Mouse (Mus musculus) spleen, adult 10 weeks (tissue): ENCODE measurements around the gene Olfr1048. TPM values are rescaled to one million over a fixed set of nuclear protein-coding genes. Genes with fewer than 3 reads are reported as not detected.

Source experiments
- polyA plus RNA-seq: library from polyadenylated mRNA; stranded (reverse); fragments of 350-450 nt; fragmentation: Illumina TruSeq; extraction: RNeasy Lipid Tissue Mini Kit (QIAGEN cat#74804); gene quantifications from one replicate; pipeline ENCODE4 v1.2.3, GENCODE M21; 2015; ENCODE audit warnings: low replicate concordance; ENCODE audit not compliant: insufficient read depth

The Olfr1048 gene
- not detected for polyA plus RNA-seq

GRCm38 (mm10) chr2:86240189-86240588 is at the start of gene Olfr1048:
Olfr1048 (minus strand) TSS chr2:86240289.

GRCm38 (mm10) chr2:86278988-86279387 is 38.9 kb upstream of the Olfr1048 start, which contains the start of gene Olfr1051:
Olfr1051 (minus strand) TSS chr2:86279088.

GRCm38 (mm10) chr2:86258228-86258627 is 18.1 kb upstream of the Olfr1048 start, which contains the start of gene Olfr1049:
Olfr1049 (minus strand) TSS chr2:86258328.

GRCm38 (mm10) chr2:86231301-86231700 is 8.8 kb downstream of the Olfr1048 start, which contains the start of gene Olfr1047:
Olfr1047 (minus strand) TSS chr2:86231401.

GRCm38 (mm10) chr2:86219214-86219613 is 20.9 kb downstream of the Olfr1048 start, which contains the start of gene Olfr1046:
Olfr1046 (minus strand) TSS chr2:86219314.

GRCm38 (mm10) chr2:86202909-86203308 is 37.2 kb downstream of the Olfr1048 start, which contains the start of gene Olfr1045:
Olfr1045 (minus strand) TSS chr2:86203009.

GRCm38 (mm10) chr2:86185583-86185982 is 54.5 kb downstream of the Olfr1048 start, which contains the start of gene Olfr52:
Olfr52 (minus strand) TSS chr2:86185683.

Other genes with a start within 250 kb of the Olfr1048 start
- gene Olfr1031, start 250.0 kb downstream of the Olfr1048 start, polyA plus RNA-seq, result not detected
- gene Olfr1032, start 234.7 kb downstream of the Olfr1048 start, polyA plus RNA-seq, result not detected
- 3.5 TPM for gene Olfr1033, start 219.7 kb downstream of the Olfr1048 start, polyA plus RNA-seq
- 0.54 TPM for gene Olfr1034, start 194.4 kb downstream of the Olfr1048 start, polyA plus RNA-seq
- gene Olfr1036, start 166.3 kb downstream of the Olfr1048 start, polyA plus RNA-seq, result not detected
- gene Olfr1037, start 152.9 kb downstream of the Olfr1048 start, polyA plus RNA-seq, result not detected
- not detected for gene Olfr1039, start 104.4 kb downstream of the Olfr1048 start, polyA plus RNA-seq
- not detected for gene Olfr1040, start 93.6 kb downstream of the Olfr1048 start, polyA plus RNA-seq
- gene Olfr1042, start 78.5 kb downstream of the Olfr1048 start, polyA plus RNA-seq, result not detected
- not detected for gene Olfr1043, start 72.8 kb downstream of the Olfr1048 start, polyA plus RNA-seq
- not detected for gene Olfr1044, start 62.5 kb downstream of the Olfr1048 start, polyA plus RNA-seq
- gene Olfr52, start 54.6 kb downstream of the Olfr1048 start, polyA plus RNA-seq, result not detected
- gene Olfr1045, start 37.3 kb downstream of the Olfr1048 start, polyA plus RNA-seq, result not detected
- not detected for gene Olfr1046, start 21.0 kb downstream of the Olfr1048 start, polyA plus RNA-seq
- gene Olfr1047, start 8.9 kb downstream of the Olfr1048 start, polyA plus RNA-seq, result not detected
- not detected for gene Olfr1049, start 18.0 kb upstream of the Olfr1048 start, polyA plus RNA-seq
- not detected for gene Olfr1051, start 38.8 kb upstream of the Olfr1048 start, polyA plus RNA-seq
- gene Olfr1052, start 52.2 kb upstream of the Olfr1048 start, polyA plus RNA-seq, result not detected
- gene Olfr1053, start 75.0 kb upstream of the Olfr1048 start, polyA plus RNA-seq, result not detected
- gene Olfr1054, start 95.1 kb upstream of the Olfr1048 start, polyA plus RNA-seq, result not detected
- not detected for gene Olfr1055, start 110.0 kb upstream of the Olfr1048 start, polyA plus RNA-seq
- not detected for gene Olfr1056, start 122.2 kb upstream of the Olfr1048 start, polyA plus RNA-seq
- not detected for gene Olfr1057, start 138.1 kb upstream of the Olfr1048 start, polyA plus RNA-seq
- not detected for gene Olfr1058, start 148.3 kb upstream of the Olfr1048 start, polyA plus RNA-seq
- gene Olfr1061, start 173.8 kb upstream of the Olfr1048 start, polyA plus RNA-seq, result not detected
- not detected for gene Olfr1062, start 186.5 kb upstream of the Olfr1048 start, polyA plus RNA-seq
- gene Olfr1065, start 210.3 kb upstream of the Olfr1048 start, polyA plus RNA-seq, result not detected
- not detected for gene Olfr1066, start 216.0 kb upstream of the Olfr1048 start, polyA plus RNA-seq
- not detected for gene Olfr228, start 247.1 kb upstream of the Olfr1048 start, polyA plus RNA-seq